Mouse (Mus musculus): ENCODE data around the gene Gm340.
A peak's percentile ranks its signal among the peaks of the same experiment; 100 is the strongest.

Gm340 gene

DNA sequence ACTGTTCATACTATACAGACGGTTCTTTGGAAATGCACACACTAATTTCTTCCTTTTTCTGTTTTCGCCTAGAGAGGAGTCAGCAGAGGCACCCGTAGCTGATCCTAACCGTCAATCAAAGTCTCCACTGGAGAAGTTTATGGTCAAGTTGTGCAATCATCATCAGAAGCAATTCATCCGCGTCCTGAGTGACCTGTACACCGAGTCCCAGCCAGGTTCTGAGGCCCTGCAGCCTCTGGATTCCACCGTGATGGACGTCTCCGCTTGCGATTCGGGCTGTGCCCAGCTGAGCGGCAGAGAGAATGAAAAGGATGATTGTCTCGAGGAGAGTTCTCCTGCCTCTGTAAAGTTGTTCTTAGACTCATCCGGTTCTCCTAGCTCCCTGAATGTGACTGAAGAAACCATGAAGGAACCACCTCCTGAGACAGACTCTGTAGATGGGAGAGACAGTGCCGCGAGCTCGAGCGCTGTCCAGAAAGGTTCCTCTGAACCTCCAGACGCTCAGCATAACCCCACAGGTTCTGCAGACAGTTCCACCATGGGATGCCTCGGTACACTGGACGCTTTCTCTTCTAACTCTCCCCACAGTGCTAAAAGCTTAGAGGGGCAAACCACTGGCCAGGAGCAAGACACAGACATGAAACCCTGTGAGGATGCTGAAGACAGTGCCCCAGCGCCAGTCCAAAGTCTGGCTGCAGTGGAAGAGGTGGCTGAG lies at the start of gene Gm340:
TSS of gene Gm340 (plus strand) at position 665 of the 715 bp plus-strand sequence.
- DNase-seq (ENCODE audit: low spot score) = no peak

DNA sequence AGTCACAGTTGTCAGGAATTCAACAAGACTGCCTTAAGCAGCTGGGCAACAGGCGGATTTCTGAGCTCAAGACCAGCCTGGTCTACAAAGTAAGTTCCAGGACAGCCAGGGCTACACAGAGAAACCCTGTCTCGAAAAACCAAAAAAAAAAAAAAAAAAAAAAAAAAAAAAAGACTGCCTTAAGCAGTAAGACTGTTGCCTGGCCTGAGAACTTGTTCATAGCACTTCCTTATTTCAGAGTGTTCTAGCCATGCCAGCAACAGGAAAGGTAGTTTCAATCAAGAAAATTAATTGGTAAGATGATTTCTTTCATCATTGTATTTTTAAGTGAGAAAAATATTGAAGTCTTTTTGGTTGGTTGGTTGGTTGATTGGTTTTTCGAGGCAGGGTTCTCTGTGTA lies 48.1 kb upstream of the Gm340 start:
- no peak for DNase-seq (ENCODE audit: low spot score)

DNA sequence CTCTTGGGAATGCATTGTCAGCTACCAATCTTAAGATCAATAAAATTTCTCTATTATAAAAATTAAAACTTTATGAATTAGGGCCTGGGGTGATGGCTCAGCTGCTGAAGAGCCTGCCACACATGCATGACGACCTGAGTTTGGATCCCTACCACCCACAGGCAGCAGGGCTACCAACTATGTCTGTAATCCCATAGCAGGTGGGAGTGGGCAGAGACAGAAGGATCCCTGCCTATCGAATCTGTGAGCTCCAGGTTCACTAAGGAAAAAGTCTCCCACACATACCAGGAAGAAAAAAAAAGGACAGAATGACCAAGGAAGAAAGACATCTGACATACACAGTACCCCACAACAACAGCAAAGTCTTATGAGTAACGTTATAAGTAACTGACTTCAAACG lies 25.2 kb upstream of the Gm340 start:
- no peak for DNase-seq (ENCODE audit: low spot score)

DNA sequence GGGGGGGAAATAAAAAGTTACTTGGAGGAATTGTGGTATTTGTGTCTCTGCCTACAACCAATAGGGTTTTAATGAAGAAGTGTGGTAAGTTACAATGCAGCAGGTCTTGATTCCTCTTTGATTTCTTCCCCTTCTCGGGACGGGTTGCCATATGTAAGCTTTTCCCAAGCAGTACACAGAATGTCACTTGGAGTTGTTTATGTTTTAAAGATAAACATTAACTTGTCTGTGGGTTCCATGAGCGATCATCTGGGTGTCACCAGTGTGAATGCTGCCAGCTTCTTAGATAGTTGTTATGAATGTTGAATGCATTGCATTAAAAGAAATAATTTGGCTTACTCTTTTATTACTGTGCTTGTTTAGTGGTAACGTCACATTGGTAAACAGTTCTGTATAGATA lies 24.7 kb upstream of the Gm340 start:
- DNase-seq (ENCODE audit: low spot score) = no peak

DNA sequence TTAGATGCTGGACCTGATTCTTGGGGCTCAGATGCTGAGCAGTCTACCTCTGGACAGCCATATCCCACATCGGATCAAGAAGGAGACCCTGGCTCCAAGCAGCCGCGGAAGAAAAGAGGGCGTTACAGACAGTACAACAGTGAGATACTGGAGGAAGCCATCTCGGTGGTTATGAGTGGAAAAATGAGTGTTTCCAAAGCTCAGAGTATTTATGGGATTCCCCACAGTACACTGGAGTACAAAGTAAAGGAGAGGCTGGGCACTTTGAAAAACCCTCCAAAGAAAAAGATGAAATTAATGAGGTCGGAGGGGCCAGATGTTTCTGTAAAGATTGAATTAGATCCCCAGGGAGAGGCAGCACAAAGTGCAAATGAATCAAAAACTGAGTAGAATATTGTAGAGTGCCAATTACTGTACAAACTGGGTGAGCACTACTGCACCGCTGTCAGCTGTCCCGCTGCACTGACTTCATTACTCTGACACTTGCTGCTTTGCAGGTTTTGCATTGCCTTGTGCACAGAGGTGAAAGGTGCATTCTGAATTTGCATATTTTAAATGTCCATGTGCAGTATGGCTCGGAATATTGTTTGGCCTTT lies 23.2 kb upstream of the Gm340 start:
- DNase-seq (ENCODE audit: low spot score) = no peak

DNA sequence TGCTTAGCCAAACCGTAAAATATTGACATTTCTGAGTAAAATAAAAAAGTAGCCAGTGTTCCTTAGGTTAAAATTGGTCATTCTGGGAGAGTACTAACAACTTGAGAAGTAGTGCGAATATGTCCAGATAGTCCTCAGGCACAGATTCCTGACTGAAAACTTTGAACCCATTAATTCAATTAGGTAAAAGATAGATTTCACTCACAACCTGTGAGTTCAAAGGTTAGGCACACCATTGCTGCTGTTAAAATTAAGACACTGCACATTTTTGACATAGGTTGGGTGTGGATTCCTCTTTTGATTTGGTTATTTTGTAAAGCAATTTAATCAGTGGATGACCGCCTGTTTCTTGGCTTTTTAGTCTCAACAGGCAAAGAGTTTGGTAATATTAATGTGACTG lies 21.3 kb upstream of the Gm340 start:
- no peak for DNase-seq (ENCODE audit: low spot score)

DNA sequence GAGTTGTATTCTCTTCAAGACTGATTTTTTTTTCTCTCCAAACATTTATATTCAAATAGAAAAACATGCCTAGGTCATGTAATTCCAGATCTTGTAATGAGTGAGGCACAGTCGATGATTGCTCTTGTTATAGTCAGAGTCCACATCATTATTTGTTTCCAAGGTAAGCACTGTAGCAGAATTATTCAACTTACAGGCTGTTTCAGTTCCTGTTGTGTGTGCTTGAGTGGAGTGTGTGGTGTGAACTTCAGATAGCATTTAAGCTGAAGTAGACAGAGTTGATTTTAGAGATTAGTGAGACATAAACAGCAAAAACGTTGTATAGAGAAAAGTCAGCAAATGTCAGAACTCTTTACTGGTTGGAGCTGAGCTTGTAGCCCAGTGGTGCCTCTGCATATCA lies 13.4 kb upstream of the Gm340 start:
- DNase-seq (ENCODE audit: low spot score) = no peak

DNA sequence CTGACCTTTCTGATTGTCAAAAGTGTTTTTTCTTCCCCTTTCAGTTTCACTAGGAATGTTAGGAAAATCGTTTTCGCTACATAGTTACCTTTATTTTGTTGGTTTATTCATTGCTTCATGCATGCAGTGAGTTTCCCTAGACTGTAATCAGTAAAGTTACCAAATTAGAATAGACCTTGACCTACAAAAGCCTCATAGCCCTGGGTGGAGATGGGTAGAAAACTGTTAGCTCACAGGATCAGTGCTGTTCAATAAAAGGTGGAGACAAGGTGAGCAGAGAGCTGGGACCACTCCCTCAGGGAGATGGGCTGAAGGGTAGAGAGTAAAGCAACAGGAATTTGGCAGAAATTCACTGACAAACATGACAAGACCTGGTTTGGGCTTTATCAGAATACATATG lies 8.5 kb upstream of the Gm340 start:
- DNase-seq (ENCODE audit: low spot score) = no peak

DNA sequence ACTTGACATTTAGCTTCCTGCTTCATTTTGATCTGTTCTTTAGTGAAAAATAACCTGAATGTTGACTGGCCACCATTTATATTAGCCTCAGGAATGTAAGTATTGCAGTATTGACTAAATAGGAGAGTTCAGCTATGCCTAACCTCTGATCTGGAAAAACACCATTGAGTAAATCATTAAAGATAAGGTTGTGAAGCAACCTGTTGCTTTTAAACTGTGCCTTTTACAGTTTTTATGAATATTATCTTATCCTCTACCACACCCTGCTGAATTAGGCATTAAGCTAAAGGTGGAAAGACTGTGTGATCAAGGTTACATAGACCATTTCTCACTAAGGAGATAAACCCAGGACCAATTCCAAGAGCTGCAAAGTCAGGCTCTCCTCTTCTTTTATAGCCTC lies 4.6 kb upstream of the Gm340 start:
- no peak for DNase-seq (ENCODE audit: low spot score)

DNA sequence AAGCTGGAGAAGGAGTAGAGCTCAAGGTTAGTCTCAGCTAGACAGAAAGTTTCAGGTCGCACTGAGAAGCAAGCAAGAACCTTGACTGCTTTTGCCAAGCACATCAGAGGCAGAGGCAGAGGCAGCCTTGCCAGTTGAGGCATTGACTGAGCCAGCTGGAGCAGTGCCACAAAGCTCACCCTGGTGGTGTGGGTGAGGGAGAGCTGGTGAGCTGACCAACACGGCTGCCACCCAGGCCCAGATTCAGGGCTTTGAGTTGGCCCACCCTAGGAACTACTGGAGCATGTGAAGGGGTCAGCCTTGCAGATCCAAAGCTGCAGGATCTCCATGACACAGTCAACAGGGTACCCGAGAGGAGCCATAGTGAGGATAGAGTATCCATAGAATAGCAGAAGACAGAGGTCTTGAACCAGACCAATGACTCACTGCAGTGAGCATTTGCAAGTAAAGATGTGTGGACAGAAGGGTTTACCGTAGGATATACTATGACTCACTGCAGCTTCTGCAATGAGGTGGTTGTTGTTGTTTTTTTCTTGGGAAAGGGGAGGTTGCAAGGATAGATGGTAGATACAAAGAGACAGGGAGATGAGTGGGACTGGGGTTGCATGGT lies 2.8 kb upstream of the Gm340 start:
- DNase-seq (ENCODE audit: low spot score) = no peak

DNA sequence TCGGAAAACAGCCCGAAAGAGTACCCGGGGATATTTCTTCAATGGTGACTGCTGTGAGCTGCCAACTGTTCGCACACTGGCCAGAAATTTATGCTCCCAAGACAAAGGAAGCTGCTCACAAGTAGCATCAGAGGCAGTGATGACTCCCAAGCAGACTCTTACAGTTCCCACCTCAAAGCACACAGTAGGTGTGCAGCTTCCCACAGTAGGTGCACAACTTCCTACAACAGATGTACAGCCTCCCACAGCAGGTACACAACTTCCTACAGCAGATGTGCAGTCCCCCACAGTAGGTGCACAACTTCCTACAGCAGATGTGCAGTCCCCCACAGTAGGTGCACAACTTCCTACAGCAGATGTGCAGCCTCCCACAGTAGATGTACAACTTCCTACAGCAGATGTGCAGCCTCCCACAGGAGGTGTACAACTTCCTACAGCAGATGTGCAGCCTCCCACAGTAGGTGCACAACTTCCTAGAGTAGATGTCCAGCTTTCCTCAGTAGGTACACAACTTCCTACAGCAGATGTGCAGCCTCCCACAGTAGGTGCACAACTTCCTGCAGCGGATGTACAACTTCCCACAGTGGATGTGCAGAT lies 846 bp downstream of the Gm340 start:
- DNase-seq (ENCODE audit: low spot score) = no peak

DNA sequence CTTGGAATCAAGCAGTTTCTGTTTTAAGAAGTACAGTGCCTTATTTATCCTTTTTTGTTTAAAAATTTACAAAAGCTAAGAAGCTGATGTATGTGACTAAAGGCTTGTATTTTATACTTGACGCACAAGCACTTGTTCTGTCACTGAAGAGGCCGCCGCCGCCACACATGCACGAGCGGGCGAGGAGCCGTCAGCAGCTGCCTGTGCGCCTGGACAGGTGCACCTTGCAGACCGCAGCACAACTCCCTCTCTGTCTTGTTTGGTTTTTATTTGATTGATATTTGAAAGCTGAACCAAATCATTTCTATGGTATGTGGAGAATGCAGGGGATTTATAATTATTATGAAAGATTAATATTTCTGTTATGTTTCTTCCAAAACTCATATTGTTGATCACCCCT lies 4.6 kb downstream of the Gm340 start:
- DNase-seq (ENCODE audit: low spot score) = no peak

DNA sequence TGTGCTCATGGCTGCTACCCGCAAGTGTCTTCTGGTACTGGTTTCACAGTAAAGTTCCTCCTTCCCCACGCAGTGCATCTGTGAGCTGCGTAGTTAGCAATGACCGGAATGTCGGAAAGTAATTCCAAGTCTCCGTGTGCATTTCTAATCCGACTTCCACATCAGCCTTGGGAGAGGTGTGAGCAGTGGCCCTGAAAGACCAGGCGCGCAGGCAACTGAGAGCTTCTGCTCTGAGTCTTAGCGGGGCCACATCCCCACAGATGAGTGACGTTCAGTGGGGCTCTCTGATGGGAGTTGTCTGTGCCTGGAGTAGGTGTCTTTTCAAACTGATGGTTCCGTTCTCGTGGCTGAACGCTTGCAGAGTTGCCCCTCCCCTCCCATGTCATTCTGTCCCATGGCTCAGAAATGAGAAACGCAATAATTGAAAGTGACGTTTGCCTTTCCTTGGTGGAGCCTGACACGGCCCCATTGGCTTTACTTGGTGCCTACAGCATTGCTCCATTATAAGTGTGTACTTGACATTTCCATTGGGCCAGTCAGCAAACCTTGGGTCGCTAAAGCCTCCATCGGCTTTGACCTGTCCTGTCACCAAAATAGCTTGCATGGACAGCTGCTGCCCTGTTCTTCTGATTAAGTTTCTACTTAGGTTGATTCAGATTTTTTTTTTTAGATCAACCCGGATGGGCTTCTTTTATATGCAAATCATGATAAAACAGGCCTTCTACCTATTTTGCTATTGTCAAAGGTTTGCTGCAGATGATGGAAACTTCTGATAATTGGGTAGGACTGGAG lies 5.5 kb downstream of the Gm340 start:
- DNase-seq (ENCODE audit: low spot score) = no peak

DNA sequence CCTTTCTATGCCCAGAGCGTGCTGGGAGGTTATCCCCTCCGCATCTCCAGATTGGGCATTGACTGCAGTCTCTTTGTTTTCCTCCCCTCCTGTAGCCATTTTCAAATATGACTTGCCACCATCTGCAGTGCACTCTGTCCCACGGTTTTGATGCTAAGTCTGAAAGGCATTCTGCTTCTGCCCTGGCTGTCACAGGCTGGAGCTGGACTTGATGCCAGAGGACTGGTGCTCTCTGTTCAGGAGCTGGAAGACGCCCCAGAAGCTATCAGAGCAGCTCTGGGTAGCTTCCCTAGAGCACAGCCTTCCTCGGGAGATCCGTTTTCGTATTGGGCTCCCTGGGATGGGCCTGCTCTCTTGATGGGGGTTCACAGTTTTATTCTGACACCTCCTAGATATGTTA lies 6.9 kb downstream of the Gm340 start:
- no peak for DNase-seq (ENCODE audit: low spot score)

DNA sequence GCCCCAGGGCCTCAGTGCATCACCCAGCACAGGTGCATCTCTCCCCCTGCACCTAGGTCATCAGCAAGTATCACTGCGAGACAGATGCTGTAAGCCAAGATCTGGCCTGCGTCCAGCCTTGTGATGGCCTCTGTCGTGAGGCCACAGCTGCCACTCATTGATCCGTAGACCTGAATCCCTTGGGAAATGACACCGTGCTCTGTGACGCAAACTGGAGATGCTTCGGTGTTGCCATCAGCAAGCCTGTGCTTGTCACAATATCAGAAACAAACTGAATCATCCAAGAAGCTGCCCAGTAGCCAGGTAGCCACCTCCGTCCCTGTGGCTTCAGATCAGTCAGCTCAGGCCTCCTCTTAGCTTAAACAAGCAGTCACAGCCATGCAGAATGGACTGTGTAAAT lies 7.5 kb downstream of the Gm340 start:
- DNase-seq (ENCODE audit: low spot score) = no peak

DNA sequence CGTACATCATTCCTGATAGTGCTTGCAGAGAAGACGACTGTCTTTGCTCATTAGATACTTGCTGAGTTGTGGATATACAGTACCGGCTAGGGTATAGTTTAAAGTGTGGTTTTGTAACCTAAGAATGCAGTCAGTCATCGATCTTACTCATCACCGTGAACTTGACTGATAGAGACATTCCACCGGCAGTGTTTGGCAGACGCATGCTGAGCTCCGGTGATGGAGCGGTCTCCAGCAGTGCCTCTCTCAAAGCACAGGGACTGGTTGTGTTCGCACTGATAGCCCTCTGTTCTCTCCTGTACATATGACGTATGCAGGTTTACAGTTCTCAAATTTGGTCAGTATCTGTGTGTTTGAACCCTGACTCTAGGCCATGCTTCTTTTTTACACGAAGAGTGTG lies 9.6 kb downstream of the Gm340 start:
- no peak for DNase-seq (ENCODE audit: low spot score)

DNA sequence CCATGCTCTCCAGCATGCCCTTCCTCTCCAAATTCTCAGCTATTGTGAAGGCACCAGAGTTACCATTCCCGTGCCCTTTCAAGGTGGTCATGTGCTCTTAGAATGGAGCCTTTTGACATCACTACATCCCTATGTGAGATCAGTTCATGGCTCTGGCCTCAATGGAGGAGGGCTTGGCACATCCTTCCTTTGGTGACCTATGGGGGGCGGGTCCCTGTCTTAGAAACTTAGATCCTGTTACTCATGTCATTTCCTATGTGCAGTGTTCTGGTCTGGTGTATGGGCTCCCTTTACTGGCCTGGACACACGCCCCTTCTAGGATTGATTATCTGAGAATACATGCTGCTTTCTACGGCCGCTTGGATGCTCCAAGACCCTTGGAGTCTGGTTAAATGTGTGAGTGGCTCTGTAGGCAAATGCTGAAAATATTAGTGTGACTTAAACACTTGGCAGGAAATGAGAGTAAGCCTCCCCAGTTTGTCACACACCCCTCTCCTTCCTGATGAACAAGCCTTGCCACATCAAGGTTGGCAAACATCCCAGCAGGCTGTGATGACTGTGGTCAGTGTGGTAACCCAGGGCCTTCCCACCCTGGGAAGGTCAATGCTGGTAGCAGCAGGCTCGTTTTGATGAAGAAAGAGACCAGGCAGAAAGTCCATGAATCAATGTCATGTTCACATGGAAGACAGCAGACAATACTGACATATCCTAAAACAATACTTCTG lies 15.2 kb downstream of the Gm340 start:
- DNase-seq (ENCODE audit: low spot score) = peak; percentile 15

DNA sequence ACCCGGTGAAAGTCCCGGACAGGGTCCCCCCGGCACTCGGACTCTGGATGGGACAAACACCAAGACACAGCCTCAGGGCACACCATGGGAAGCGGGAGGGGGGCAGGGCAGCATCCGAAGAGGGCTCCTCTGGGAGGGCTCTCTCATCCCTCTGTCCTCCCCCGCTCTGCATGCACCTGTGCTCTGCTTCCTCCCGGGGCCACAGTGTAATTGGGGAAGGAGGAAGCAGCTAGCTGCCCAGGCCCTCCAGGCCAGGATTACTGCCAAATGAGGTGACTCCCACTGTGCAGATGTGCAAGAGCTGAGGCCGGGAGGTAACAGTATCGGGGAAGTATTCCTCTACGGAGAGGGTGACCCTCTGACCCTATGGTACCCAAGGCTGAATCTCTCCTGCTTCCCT lies 18.5 kb downstream of the Gm340 start:
- no peak for DNase-seq (ENCODE audit: low spot score)

DNA sequence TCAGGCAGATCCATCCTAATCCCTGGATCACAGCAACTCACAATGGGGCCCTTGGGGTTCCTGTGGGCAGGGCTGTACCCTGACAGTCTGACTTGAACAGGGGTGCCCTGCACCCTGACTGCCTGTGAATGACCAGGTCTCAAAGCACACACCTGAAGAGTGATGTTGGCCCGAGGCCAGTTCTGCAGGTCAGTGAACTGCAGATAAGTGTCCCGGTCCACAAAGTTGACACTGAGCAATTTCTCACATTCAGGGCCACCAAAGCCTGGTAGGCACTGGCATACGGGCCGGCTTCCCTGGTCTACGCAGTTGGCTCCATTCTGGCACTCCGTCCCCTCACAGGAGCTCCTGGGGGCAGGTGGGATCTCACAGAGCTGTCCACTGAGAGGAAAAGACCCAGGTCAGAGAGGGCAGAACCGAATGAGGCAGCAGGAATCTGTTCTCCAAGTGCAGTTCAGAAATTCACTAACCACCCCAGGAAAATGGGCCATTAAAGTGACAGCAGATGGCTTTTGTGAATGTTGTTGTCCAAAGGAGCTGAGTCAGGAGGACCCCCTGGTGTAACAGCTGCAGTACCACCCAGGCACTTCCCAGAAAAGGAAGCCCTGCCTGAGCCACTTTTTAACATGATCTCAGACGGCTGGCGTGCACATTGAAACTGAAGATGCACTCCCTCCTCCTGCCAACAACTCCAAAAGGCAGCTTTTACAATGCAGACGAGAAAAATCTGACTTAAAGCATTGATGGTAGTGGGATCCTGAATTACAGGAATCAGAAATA lies 24.2 kb downstream of the Gm340 start:
- DNase-seq (ENCODE audit: low spot score) = no peak

DNA sequence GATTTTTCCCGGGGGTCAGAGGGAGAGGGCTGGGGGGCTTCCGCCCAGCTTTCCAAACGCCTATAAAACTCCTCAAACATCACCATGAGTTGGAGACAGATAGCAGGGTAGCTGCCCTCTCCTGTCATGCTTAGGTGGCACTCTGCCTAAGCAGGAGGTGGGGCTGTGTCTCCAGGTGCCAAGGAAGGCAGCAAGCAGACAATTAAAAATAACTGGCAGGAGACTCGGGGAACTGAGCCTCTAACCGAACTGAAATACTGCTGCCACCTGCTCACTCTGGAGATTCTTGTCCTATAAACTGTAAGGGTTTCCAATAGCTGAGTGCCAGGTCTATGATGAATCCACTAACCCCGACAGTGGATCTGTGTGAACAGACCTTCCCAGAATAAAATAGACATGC lies 29.5 kb downstream of the Gm340 start:
- DNase-seq (ENCODE audit: low spot score) = no peak

All from T-cell, adult 2 months (primary cell).